Mouse (Mus musculus): ENCODE results near the gene Akt3. TPM values are rescaled to one million over a fixed set of nuclear protein-coding genes. Genes with fewer than 3 reads are reported as not detected.

Gene Akt3
- polyA plus RNA-seq, 1 experiment from 2014 or later = 27.9 TPM

Other genes starting within 250 kb of the Akt3 start
- 10.2 and 10.7 TPM in 2 replicates for gene Zbtb18, start 184.1 kb upstream of the Akt3 start, polyA plus RNA-seq (2014; fragmentation: Nextera tagmentation; extraction: Ambion mirVana)

Data from midbrain, embryonic 11.5 days (tissue).